Mouse (Mus musculus): Measurements from ENCODE around the gene Pdha1. TPM values are rescaled to one million over a fixed set of nuclear protein-coding genes. Genes with fewer than 3 reads are reported as not detected.

Gene Pdha1
- 3.5 and 10.6 TPM in 2 replicates for polyA plus RNA-seq (2012; ENCODE audit: low replicate concordance)

GRCm38 (mm10) chrX:160137861-160138717 lies at the start of gene Pdha1:
Gene Pdha1 (minus strand): TSS chrX:160138413.

Other genes starting within 250 kb of the Pdha1 start
- 0.09 and 0.16 TPM in 2 replicates for gene Map3k15, start 150.0 kb downstream of the Pdha1 start, polyA plus RNA-seq (2012; ENCODE audit: low replicate concordance)

Data from leukemia stem cell, adult 10-12 weeks (primary cell).